Mouse (Mus musculus) CH12.LX (cell line): ENCODE measurements around the gene Cul9. TPM values are rescaled to one million over a fixed set of nuclear protein-coding genes. Genes with fewer than 3 reads are reported as not detected.
A peak's percentile ranks its signal among the peaks of the same experiment; 100 is the strongest.

Experiments used
- DNase-seq: peaks from one replicate; pipeline ENCODE4 v3.0.0-alpha.2; 2013; ENCODE audit errors: extremely low read depth
- H3K27ac ChIP-seq: 2 replicates; pipeline ENCODE4 v1.5.1; 2012; ENCODE audit warnings: low read depth, mild to moderate bottlenecking, control low read depth, moderate library complexity; ENCODE audit not compliant: insufficient read depth
- H3K27me3 ChIP-seq: replicated peaks from 2 replicates; pipeline ENCODE3; 2012; ENCODE audit warnings: inconsistent platforms
- H3K36me3 ChIP-seq, 2 experiments: replicated peaks in 1 of 2; 2 replicates each; pipeline versions ENCODE3 to v1.6.1; 2012; ENCODE audit warnings: inconsistent platforms in 1 of 2, low read length in 1 of 2, mild to moderate bottlenecking in 1 of 2, mixed read lengths in 1 of 2, moderate library complexity in 1 of 2; ENCODE audit not compliant: control insufficient read depth in 1 of 2, insufficient read depth in 1 of 2
- H3K4me1 ChIP-seq, 2 experiments: 2 replicates each; pipeline ENCODE4 v1.6.1; 2012; ENCODE audit warnings: inconsistent platforms in 1 of 2, moderate library complexity in 1 of 2; ENCODE audit not compliant: insufficient read depth in 2 of 2, control insufficient read depth in 1 of 2
- H3K4me2 ChIP-seq: 2 replicates; pipeline ENCODE4 v1.6.1; 2012; ENCODE audit warnings: low read depth, mild to moderate bottlenecking, control low read depth; ENCODE audit not compliant: poor library complexity, insufficient read depth, severe bottlenecking
- H3K4me3 ChIP-seq, 3 experiments: fragments of 150-350 bp in 1 of 3; sonication (generic) in 1 of 3; replicated peaks in 1 of 3; 2 replicates each; pipeline versions ENCODE3 to v1.5.1; 2011 to 2012; ENCODE audit warnings: low read depth in 2 of 3, low read length in 2 of 3, mild to moderate bottlenecking in 2 of 3, moderate library complexity in 2 of 3, control low read depth in 1 of 3, improper control_type of control experiment in 1 of 3, inconsistent platforms in 1 of 3, mixed read lengths in 1 of 3; ENCODE audit not compliant: poor library complexity in 1 of 3
- H3K79me2 ChIP-seq: replicated peaks from 2 replicates; pipeline ENCODE4 v1.6.1; 2012; ENCODE audit warnings: mild to moderate bottlenecking, moderate library complexity; ENCODE audit not compliant: control insufficient read depth, poor library complexity, insufficient read depth, severe bottlenecking; ENCODE audit errors: extremely low read depth
- H3K9ac ChIP-seq: 2 replicates; pipeline ENCODE4 v1.6.1; 2012; ENCODE audit warnings: low read depth, mild to moderate bottlenecking, control low read depth, moderate library complexity; ENCODE audit not compliant: insufficient read depth
- H3K9me3 ChIP-seq: replicated peaks from 2 replicates; pipeline ENCODE3; 2012; ENCODE audit warnings: low read length, inconsistent platforms, mixed read lengths
- CTCF ChIP-seq, 2 experiments: IDR thresholded peaks in 1 of 2; conservative IDR thresholded peaks in 1 of 2; 2 replicates each; pipeline ENCODE4 v1.5.1; 2011 to 2012; ENCODE audit warnings: low read depth in 2 of 2, low read length in 2 of 2, improper control_type of control experiment in 1 of 2, inconsistent platforms in 1 of 2, mild to moderate bottlenecking in 1 of 2, moderate library complexity in 1 of 2
- E2F4 ChIP-seq: IDR thresholded peaks from 2 replicates; pipeline ENCODE4 v1.6.1; 2011; ENCODE audit warnings: low read depth, low read length, improper control_type of control experiment; ENCODE audit not compliant: insufficient replicate concordance
- ELF1 ChIP-seq: IDR thresholded peaks from 2 replicates; pipeline ENCODE4 v1.6.1; 2014; ENCODE audit warnings: low read depth, mild to moderate bottlenecking, inconsistent platforms, low read length, improper control_type of control experiment
- HCFC1 ChIP-seq: IDR thresholded peaks from 2 replicates; pipeline ENCODE4 v1.6.1; 2012; ENCODE audit warnings: low read depth, mild to moderate bottlenecking, inconsistent platforms, low read length, improper control_type of control experiment
- JUND ChIP-seq: conservative IDR thresholded peaks from 2 replicates; pipeline ENCODE4 v1.6.1; 2011; ENCODE audit warnings: low read depth, low read length, improper control_type of control experiment
- KAT2A ChIP-seq: IDR thresholded peaks from 2 replicates; pipeline ENCODE4 v1.6.1; 2012; ENCODE audit warnings: low read length, improper control_type of control experiment, inconsistent platforms; ENCODE audit not compliant: insufficient replicate concordance
- MAFK ChIP-seq: IDR thresholded peaks from 2 replicates; pipeline ENCODE4 v1.6.1; 2011; ENCODE audit warnings: low read length, improper control_type of control experiment; ENCODE audit not compliant: insufficient replicate concordance
- MAX ChIP-seq: IDR thresholded peaks from 2 replicates; pipeline ENCODE4 v1.6.1; 2011; ENCODE audit warnings: low read length, improper control_type of control experiment
- MAZ ChIP-seq: IDR thresholded peaks from 2 replicates; pipeline ENCODE4 v1.6.1; 2012; ENCODE audit warnings: low read depth, mild to moderate bottlenecking, inconsistent platforms, low read length, improper control_type of control experiment, moderate library complexity
- MYC ChIP-seq: IDR thresholded peaks from 2 replicates; pipeline ENCODE4 v1.6.1; 2011; ENCODE audit warnings: low read depth, mild to moderate bottlenecking, improper control_type of control experiment, low read length
- PAX5 ChIP-seq: IDR thresholded peaks from 2 replicates; pipeline ENCODE4 v1.6.1; 2012; ENCODE audit warnings: low read length, inconsistent platforms, mixed read lengths
- POLR2A ChIP-seq: IDR thresholded peaks from 2 replicates; pipeline ENCODE4 v1.6.1; 2011; ENCODE audit warnings: low read depth, mild to moderate bottlenecking, improper control_type of control experiment, low read length
- RAD21 ChIP-seq: IDR thresholded peaks from 2 replicates; pipeline ENCODE4 v1.6.1; 2011; ENCODE audit warnings: low read depth, mild to moderate bottlenecking, low read length, improper control_type of control experiment, moderate library complexity
- RCOR1 ChIP-seq: conservative IDR thresholded peaks from 2 replicates; pipeline ENCODE4 v1.6.1; 2012; ENCODE audit warnings: low read depth, mild to moderate bottlenecking, inconsistent platforms, low read length, improper control_type of control experiment
- SIN3A ChIP-seq: IDR thresholded peaks from 2 replicates; pipeline ENCODE4 v1.6.1; 2012; ENCODE audit warnings: low read length, improper control_type of control experiment, inconsistent platforms
- TBP ChIP-seq: conservative IDR thresholded peaks from 2 replicates; pipeline ENCODE4 v1.6.1; 2011; ENCODE audit warnings: low read depth, low read length, improper control_type of control experiment
- UBTF ChIP-seq: IDR thresholded peaks from 2 replicates; pipeline ENCODE4 v1.6.1; 2012; ENCODE audit warnings: low read depth, mild to moderate bottlenecking, inconsistent platforms, low read length, improper control_type of control experiment, moderate library complexity
- USF1 ChIP-seq: IDR thresholded peaks from 2 replicates; pipeline ENCODE4 v1.6.1; 2014; ENCODE audit warnings: low read depth, mild to moderate bottlenecking, inconsistent platforms, low read length, improper control_type of control experiment
- ZC3H11A ChIP-seq: IDR thresholded peaks from 2 replicates; pipeline ENCODE4 v1.6.1; 2012; ENCODE audit warnings: low read depth, mild to moderate bottlenecking, inconsistent platforms, low read length, improper control_type of control experiment
- ZNF384 ChIP-seq: IDR thresholded peaks from 2 replicates; pipeline ENCODE4 v1.6.1; 2012; ENCODE audit warnings: low read depth, low read length, improper control_type of control experiment, inconsistent platforms
- dilution Hi-C: fragments of 300-500 bp; cut with MboI; formaldehyde crosslinking; loops from 2 replicates; pipeline ENCODE4 v1.14.3; 2020; ENCODE audit warnings: low sequenced_read_pairs; ENCODE audit not compliant: extremely low pct_unique_long_range_greater_than_20kb, extremely low pct_ligation_motif_present
- in situ Hi-C: fragments of 300-500 bp; cut with MboI; formaldehyde crosslinking; loops from 3 replicates; pipeline ENCODE4 v1.14.3; 2019; ENCODE audit warnings: low sequenced_read_pairs, low pct_ligation_motif_present, low pct_unique_long_range_greater_than_20kb, mixed read lengths
- polyA plus RNA-seq: library from polyadenylated mRNA; unstranded; fragments of >175 nt; gene quantifications from 2 replicates; pipeline ENCODE4 v1.2.1, GENCODE M21; 2012; ENCODE audit warnings: low read depth; ENCODE audit not compliant: insufficient read length
- total RNA-seq, 2 experiments: library from RNA; depleted of rRNA; stranded (reverse); fragments of 300-350 nt in 1 of 2; fragments of >200 nt in 1 of 2; gene quantifications; 2 replicates each; pipeline ENCODE4 v1.2.3; 2012 to 2014

Gene Cul9
- total and polyA plus RNA-seq, 3 experiments: 0.08 to 0.27 TPM; not detected in 1

- Histone ChIP-seq H3K9me3 (no peaks in the 10 kb centered on the region), H3K4me3 (no peak overlapping the region), H3K9ac (no peak overlapping the region), H3K4me2 (no peak overlapping the region), H3K27ac (no peak overlapping the region), H3K36me3 (no peaks in the 10 kb centered on the region), H3K79me2 (no peaks in the 10 kb centered on the region), H3K27me3 (peaks cover 2% of the 10 kb centered on the region), H3K4me1 (0 out of 4 replicates have a peak, but pooled peaks cover 0 to 4% of the 10 kb centered on the region in 2 experiments)
- DNase-seq: no peak
- in situ Hi-C loops: no loop called here
- TF ChIP-seq MAZ: no peak
- TF ChIP-seq POLR2A: no peak
- no peak for TF ChIP-seq SIN3A
- no peak for TF ChIP-seq ZC3H11A
- no peak for TF ChIP-seq E2F4
- no peak for TF ChIP-seq MYC
- no peak for TF ChIP-seq PAX5
- TF ChIP-seq UBTF: no peak
- TF ChIP-seq KAT2A: no peak
- no peak for TF ChIP-seq JUND
- dilution Hi-C loops: no loop called here
Measured at GRCm38 (mm10) chr17:46525065-46525464, 21.1 kb downstream of the Cul9 start.

- H3K9ac ChIP-seq: no peak overlapping the region
- no peaks in the 10 kb centered on the region for H3K79me2 ChIP-seq
- H3K27ac ChIP-seq: no peak overlapping the region
- H3K4me2 ChIP-seq: no peak overlapping the region
- TF ChIP-seq CTCF (conservative IDR thresholded peaks at IDR 0.05 in 1 of 2, IDR thresholded peaks at IDR 0.05 in 1 of 2; ENCODE audit: low read depth in 2 of 2, low read length in 2 of 2) (peak in 1 of 2 experiments; percentile 36; a peak in 2 of 4 replicates), ELF1 (no peak), RAD21 (peak; percentile 17), MAZ (no peak)
- H3K4me3 ChIP-seq: no peak overlapping the region
- no peaks in the 10 kb centered on the region for H3K36me3 ChIP-seq
- dilution Hi-C loops: no loop called here
- peaks cover 6% of the 10 kb centered on the region for H3K27me3 ChIP-seq
- no peak for DNase-seq
- in situ Hi-C loops: no loop called here
- H3K9me3 ChIP-seq: no peaks in the 10 kb centered on the region
- 0 out of 4 replicates have a peak, but pooled peaks cover 0 to 4% of the 10 kb centered on the region in 2 experiments for H3K4me1 ChIP-seq
Measured at GRCm38 (mm10) chr17:46521963-46522668, 24.1 kb downstream of the Cul9 start.

GRCm38 (mm10) chr17:46521174-46521573 is 25.0 kb downstream of the Cul9 start:
- H3K27ac ChIP-seq: no peak overlapping the region
- no peak overlapping the region for H3K9ac ChIP-seq
- in situ Hi-C loops (no loop called here), dilution Hi-C loops (no loop called here)
- no peak overlapping the region for H3K4me2 ChIP-seq
- no peaks in the 10 kb centered on the region for H3K9me3 ChIP-seq
- peaks cover 6% of the 10 kb centered on the region for H3K27me3 ChIP-seq
- no peak overlapping the region for H3K4me3 ChIP-seq
- no peak for TF ChIP-seq MAFK
- no peak for TF ChIP-seq RCOR1
- TF ChIP-seq MAX: no peak
- TF ChIP-seq ZNF384: no peak
- no peak for TF ChIP-seq HCFC1
- TF ChIP-seq MYC: no peak
- TF ChIP-seq UBTF: no peak
- TF ChIP-seq TBP: no peak
- TF ChIP-seq USF1: no peak
- TF ChIP-seq SIN3A: no peak
- H3K4me1 ChIP-seq: 0 out of 4 replicates have a peak, but pooled peaks cover 0 to 4% of the 10 kb centered on the region in 2 experiments
- no peaks in the 10 kb centered on the region for H3K79me2 ChIP-seq
- no peak for DNase-seq
- no peaks in the 10 kb centered on the region for H3K36me3 ChIP-seq
